In genomic region chr9:51950225-51950624, GRCm38 (mm10) we compare ENCODE assay signal across 16 mouse cellular contexts.
"Had no signal": no experiment of that assay in that cellular context is flagged by ENCODE, and none has a peak within 500 bp of the region (broad histone marks: within the 10 kb centered on the region; RNA-seq: fewer than 3 reads in every experiment).

No protein-coding gene starts in this region.

- H3K27ac ChIP-seq: neural tube, embryonic 13.5 days; neural tube, embryonic 15.5 days; stomach, embryonic 15.5 days; stomach, postnatal 0 days had no signal

- H3K4me3 ChIP-seq: neural tube, embryonic 13.5 days; neural tube, embryonic 15.5 days; stomach, embryonic 15.5 days had no signal

- H3K9me3 ChIP-seq: neural tube, embryonic 13.5 days; neural tube, embryonic 15.5 days; stomach, embryonic 15.5 days had no signal

- H3K9ac ChIP-seq: neural tube, embryonic 13.5 days; neural tube, embryonic 15.5 days; stomach, embryonic 15.5 days had no signal

- H3K4me1 ChIP-seq: neural tube, embryonic 13.5 days; neural tube, embryonic 15.5 days; stomach, embryonic 15.5 days had no signal

- DNase-seq: retina, postnatal 1 day; right cerebral cortex, adult 18-20 months; right cerebral cortex, postnatal 14 days; right cerebral cortex, postnatal 25 days; right cerebral cortex, postnatal 4 days; spleen, adult 18-20 months; thymus, adult 18-20 months; thymus, adult 2 months; thymus, postnatal 14 days; thymus, postnatal 25 days; thymus, postnatal 36 days; thymus, postnatal 4 days had no signal

- H3K4me2 ChIP-seq: neural tube, embryonic 13.5 days; neural tube, embryonic 15.5 days; stomach, embryonic 15.5 days had no signal

- H3K27me3 ChIP-seq: neural tube, embryonic 13.5 days; neural tube, embryonic 15.5 days; stomach, embryonic 15.5 days had no signal
